Mouse (Mus musculus) 3134 (cell line): ENCODE data around the gene Nat8l.
A peak's percentile ranks its signal among the peaks of the same experiment; 100 is the strongest.

Source experiments
- DNase-seq: peaks from one replicate; pipeline ENCODE4 v3.0.0-alpha.2; 2011; ENCODE audit warnings: low spot score; ENCODE audit not compliant: insufficient read length; ENCODE audit errors: extremely low read depth

Gene Nat8l

DNA sequence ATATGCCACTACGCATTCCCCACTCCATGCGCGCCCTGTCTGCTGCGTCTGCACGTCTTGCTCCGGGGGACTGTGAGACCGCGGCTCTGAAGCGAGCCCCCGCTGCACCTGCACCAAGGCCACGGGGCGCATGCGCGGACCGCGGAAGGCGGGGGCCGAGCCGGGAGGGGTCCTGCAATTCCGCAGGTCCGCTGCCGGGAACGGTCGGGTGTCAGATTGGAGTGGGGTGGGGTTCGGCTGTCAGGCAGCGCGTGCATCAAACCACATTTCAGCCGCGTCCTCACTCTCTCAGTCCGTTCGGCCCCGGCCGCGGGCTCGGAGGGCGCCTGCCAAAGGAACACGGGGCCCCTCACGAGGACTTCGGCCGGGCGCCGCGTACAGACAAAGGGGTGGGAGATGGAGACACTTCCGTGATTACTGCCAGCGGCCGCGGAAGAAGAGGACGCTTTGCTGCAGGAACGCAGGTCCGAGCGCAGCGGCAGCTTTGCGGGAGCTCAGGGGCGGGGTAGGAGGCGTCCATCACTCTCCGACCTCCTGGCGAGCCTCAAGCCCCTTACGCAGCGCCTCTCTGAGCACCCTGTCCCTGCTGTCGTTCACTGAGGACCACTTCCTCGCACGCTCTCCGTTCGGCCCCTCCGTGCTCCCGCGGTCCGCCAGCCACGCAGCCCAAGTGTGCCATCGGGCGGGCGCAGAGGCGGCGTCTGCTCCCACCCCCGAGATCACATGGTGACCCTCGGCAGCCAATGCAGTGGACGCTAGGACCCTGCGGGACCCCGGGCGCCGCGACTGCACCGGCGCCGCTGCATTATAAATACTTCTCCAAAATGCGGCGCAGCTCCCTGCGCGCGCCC is at the start of gene Nat8l:
Gene Nat8l, plus strand, starts transcription at position 142 of the 851 bp plus-strand sequence.
- DNase-seq = no peak

DNA sequence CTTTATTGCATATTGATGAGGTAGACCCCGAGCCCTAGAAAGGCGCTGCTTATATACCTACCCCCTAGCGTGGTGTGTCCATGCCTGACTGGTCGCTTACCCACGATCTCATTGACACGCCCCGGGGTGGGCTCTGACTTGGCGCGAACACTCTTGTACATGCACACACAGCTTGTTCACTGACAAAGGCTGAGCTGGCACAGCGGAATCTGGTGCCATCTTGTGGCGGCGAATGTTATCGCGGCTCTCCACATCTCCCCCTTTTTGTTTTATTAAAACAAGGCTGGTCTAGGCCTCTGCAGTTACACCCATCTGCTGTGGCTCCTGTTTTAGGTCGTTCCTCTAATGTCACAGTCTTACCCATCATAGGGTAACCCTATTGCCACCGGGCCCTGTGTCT is 48.7 kb upstream of the Nat8l start:
- peak; percentile 23 for DNase-seq

DNA sequence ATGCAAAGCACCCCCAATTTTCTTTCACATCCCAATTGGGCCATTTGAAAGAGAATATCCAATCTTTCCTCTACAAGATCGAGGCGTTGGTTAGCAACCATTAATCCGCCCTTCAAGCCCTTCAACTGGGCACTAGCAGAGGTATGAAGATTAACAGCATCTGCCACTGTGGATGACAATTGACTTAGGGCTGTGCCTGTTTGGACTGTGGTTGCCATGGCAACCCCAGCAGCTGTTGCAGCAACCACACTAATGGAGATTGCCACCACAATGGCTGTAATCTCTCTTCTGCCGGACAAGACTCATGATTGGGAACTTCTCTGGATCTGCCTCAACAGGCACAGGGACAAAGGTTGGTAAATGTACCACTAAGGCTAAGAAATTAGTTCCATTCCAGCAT is 47.5 kb upstream of the Nat8l start:
- no peak for DNase-seq

DNA sequence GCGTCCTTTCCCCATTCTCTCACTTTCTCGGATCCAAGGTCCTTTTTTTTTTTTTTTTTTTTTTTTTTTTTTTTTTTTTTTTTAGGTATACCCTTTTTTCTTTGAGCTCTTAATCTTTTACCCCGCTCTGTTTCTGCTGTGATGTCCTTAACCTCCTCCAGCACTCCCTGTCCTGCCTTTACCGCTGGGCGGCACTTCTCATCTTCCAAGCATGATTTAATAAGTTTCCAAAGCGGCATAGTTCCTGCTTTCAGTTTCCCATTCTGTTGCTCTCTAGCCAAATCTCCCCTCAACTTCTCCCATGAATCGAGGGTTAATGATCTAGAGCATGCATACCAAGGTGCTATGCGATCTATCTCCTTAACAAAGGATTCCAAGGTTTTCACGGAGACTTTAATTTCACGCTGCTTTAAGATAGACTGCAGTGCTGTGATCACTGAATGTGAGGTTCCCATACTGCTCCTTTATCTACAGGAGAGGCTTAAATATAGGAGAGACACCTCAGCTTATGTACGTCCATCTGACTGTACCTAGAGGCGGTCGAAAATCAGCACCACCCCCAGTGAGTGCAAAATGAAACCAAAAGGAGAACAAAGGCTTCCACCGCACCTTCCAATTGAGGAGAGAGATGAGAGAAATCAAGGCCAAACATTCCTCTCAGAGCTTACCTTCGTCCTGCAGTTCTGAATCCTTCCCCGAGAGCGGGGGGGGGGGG is 42.2 kb upstream of the Nat8l start:
- no peak for DNase-seq

DNA sequence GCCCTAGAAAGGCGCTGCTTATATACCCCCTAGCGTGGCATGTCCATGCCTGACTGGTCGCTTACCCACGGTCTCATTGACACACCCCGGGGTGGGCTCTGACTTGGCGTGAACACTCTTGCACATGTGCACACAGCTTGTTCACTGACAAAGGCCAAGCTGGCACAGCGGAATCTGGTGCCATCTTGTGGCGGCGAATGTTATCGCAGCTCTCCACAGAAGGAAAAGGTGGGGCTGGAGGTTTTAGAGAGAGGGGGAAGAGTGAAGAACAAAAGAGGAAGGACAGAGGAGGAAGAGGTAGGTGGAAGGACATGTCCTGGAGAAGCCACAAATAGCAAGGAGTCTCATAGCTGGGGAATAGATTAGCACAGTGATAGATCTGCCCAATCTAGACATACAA is 41.4 kb upstream of the Nat8l start:
- peak; percentile 45 for DNase-seq

DNA sequence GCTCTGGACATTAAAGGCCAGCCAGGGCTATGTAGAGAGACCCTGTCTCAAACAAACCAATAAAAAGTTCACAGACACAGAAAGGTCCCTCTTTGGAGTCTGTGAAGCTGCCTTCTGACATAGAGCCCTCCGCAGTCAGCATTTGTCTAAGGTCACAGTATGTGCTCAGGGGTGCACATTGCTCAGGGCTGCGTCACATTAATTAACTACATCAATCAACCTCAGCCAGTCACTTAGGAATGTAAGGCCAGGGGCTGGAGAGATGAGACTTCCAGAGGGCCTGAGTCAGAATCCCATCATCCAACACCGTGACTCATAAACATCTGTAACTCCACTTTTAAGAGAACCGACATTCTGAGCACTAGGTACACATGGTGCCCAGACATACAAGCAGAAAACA is 39.9 kb upstream of the Nat8l start:
- peak; percentile 70 for DNase-seq

DNA sequence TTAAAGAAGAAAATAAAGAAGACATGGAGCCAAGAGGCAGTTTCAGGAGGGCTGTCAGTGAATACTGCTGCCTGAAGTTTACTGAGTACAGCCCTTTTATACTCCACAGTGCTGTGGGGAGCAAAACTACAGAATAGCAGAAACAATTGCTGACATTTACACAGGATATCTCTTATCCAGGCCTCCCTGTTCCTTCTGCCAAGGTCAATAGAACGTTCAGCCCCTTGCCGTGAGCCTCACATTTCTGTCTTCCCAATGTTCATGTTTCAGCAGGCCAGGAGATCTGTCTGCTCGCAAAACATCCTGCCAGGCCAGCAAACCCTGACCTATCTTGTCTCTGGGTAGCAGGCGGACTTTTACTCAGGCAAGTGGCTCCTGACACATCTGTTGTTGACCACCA is 36.4 kb upstream of the Nat8l start:
- DNase-seq = no peak

DNA sequence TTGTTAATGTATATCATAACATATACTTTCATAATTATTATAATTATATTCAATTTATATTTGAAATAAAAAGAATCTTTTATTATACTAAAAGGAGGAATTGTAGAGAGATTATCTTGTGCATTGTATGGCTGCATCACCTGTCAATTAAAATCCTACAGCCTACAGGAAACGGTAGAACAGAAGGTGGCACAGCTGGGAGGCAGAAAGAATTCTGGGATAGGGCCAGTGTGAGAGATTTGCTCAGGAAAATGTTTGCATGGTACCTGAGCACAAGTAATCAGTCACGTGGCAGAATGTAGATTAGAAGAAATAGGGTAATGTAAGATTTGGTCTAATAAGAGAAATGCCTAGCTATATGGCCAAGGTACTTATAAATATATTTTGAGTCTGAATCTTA is 21.0 kb upstream of the Nat8l start:
- no peak for DNase-seq

DNA sequence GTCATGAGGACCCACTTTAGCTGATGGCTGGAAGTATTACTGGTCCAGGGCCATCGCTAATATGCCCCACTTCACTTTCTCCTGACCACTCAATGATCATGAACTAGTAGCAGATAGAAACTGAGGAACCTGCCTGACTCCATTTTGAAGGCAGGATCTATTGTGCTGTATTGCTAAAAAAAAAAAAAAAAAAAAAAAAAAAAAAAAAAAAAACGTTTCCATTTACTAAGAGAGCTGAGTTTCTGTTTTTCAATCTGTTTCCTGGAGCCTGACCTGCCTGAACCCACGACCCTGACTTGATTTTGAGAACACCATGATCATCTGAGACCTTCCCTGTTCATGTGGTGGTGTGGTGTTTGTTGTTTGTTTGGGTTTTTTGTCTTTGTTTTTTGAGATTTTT is 19.5 kb upstream of the Nat8l start:
- DNase-seq = no peak

DNA sequence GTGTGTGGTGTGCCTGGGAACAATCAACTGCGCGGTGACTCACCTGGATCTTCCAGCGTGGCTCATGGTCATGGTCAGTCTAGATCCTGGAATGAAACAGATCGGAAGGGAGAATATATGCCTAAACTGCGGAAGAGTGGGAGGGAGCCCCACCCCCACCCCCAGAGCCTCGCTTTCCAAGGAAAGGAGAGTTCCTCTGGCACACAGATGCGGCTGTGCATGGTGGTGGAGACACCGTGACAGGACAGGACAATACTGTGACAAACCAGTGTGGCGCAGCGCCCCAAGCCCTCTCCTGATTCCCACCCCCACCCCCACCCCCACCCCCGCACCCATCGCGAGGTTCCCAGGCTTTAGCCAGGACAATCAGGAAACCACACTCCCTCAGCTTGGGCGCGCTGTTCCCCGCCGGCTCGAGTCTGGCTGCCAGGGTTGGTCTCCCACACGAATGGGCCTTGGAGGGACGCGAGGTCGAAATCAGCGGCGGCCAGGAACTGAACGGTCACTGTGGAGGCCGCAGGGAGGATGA is 13.0 kb upstream of the Nat8l start:
- DNase-seq = no peak

DNA sequence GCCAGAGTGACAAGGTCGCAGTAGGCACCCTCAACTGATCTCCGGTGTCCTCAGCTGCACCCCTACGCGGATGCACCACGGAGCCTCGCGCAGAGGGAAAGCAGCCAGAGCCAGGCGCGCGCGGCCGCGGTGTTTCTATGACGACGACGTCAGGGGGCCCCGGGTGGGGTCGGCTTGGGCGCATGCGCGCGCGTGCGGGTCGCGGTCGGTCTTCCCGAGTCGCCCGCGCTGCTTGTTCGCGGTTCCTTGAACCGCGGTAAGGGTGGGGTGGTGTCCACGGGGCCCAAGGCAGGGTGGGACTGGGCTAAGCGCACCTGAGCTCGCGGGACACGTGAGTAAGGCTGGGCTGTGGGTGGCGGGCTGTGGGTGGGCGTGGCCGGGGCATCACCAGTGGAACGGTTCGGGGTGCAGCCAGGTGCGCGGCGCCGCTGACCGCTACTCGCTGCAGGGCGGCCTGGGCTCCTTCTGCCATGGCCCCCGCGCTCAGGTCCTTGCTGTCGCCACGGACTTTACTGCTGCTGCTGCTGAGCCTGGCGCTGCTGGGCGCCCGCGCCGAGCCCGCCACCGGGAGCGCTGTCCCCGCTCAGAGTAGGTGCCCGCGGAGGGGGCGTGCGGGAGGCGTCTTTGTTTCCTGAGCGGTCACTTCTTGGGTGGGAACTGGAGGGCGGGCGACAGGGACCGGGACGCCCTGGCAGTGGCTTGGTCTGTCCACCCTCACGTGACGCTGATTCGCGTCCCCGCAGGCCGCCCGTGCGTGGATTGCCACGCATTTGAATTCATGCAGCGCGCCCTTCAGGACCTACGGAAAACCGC is 12.3 kb upstream of the Nat8l start, which contains the start of gene Gm1673:
Gene Gm1673, plus strand, starts transcription at position 125 of the 813 bp plus-strand sequence.
- DNase-seq = no peak

DNA sequence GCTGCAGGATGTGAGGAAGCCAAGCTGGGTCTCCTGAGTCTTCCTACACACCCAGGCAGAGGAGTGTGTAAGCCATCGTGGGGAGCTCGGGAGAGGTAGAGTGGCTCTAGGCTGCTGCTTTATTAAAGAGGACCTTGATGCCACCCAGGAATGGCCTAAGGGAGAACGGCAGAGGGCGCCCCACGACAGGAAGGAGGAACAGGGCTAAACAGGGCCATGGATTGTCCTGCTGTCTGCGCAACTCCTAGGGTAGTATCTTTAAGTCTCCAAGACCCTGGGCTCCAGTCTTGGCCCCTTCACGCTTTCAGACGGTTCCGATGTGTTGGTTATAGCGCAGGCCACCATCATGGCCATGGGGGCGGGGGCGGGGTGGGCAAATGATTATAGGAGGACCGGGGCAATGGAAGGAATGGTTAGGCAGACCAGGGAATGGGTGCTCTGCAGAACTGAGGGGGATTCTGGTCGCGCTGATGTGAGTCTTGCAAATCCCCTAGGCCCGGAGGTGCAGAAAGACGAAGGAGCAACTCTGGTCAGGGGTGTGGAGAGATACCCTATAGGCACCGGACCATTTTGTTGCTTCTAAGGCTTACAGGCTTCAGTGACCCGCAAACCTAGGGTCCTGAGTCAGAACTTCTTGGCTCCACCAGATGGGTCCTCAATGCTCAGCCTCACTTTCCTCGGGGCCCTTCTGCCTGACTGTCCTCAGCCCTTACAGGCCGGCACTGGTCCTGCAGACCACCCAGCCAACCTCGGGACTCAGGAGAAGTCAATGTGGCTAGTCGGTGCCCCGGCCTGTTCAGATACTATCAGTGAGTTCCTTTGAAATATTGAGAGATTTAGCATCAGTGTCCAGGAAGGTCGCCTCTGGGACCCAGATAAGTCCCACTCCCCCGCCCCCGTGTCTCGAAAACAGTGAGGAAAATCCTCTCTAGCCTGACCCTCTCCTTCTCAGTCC is 836 bp upstream of the Nat8l start:
- no peak for DNase-seq

DNA sequence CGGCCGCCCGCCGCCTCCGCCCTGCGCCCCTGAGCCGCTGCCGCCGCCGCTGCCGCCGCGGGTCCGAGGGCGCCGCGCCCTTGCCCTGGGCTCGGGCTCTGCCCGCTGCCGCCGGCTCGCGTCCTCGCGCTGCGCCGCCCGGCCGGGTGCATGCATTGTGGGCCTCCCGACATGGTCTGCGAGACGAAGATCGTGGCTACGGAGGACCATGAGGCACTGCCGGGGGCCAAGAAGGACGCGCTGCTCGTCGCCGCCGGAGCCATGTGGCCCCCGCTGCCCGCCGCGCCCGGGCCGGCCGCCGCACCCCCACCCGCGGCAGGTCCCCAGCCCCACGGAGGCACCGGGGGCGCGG is 886 bp downstream of the Nat8l start:
- DNase-seq = no peak

DNA sequence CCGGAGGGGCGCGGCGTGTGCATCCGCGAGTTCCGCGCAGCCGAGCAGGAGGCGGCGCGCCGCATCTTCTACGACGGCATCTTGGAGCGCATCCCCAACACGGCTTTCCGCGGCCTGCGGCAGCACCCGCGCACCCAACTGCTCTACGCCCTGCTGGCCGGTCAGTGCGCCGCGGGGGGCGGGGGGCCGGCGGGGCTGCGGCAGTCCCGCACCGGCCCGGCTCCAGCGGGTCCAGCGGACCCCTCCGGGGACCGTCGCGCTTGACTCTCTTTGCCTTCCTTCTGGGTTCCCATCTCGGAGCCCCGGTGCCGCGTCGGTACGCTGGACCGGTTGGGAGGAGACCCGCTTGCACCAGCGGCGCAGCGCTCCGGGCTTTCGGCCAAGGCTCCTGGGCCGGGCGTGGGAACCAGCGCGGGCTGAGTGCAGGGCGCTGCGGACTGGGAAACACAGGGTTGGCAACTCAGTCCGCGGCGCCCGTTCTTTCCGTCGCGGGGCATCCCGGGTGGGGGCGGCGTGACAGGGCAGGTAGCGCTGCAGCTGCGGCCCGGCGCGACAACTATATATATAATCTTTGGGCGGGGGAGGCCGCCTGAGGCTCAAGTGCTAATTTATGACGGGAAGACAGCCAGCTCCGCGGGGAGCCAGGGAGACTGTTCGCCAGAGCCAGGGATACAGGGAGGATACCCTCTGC is 1.4 kb downstream of the Nat8l start:
- DNase-seq = no peak

DNA sequence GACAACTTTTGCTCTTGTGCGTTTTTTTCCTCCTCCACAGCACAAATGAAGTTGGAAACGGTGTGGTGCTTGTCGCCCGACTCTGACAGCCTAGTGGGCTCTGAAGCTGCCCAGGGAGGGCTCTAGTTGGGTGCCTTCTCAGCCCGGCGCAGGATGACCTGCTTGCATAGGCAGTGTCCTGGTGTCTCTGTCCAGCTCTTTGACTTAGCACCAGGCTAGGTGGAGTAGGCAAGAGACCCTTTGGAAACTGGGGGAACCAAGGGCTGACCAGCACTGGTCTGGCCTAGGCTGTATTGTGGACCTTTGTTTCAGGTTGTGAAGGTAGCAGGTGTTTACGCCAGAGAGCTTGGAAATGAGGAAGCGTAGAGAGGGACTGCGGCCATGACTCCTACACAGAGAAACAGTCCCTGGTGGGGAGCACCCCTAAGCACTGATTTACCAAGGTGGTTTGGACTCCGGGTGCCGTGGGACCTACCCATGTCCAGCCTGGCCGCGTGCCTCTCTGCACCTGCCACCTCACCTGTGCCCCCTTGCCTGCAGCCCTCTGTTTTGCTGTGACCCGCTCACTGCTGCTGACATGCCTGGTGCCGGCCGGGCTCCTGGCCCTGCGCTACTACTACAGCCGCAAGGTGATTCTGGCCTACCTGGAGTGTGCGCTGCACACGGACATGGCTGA is 2.2 kb downstream of the Nat8l start:
- DNase-seq = no peak

DNA sequence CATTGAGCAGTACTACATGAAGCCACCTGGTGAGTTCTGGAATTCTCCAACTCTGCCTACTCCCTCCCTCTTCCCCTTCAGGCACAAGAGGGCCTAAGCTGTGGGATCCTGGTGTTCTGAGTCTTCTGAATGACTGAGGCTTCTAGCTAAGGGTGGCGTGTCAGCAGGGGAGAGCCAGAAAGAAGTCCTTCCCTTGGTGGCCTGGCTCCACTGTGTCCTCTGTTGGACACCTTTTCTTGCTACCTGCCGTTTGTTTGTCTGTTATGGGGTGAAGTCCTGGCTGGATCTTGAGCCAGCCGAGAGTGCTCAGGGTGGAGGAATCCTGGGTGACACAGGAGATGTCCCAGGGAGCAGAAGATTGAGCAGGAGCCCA is 2.7 kb downstream of the Nat8l start:
- no peak for DNase-seq

DNA sequence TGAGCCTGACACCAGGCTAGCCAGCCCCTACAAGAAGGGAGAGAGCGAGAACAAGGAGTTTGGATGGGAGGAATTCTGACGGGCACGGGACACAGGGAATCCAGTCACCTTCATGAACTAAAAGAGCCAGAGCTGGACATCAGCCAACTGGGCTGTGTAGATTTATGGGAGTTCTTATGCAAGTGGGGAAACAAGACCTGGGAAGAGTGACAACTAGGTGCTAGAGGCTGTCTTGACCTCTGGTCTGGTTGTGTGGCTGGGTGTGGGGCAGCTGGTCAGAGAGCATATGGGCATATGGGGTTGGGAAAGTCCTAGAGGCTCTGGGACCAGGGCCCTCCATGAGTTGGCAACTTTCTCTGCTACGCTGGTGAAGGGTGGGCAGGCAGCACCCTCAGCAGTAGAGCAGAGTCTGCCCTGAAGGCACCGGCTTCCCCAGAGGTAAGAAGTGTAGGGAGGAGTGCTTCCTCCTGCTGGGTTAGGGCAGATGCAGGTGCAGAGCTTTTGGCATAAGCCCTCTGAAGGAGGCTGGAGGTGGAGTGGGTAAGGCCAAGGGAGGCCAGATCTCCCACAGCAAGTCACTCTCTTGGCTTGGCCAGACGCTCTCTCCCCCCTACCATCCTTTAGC is 3.8 kb downstream of the Nat8l start:
- DNase-seq = no peak

DNA sequence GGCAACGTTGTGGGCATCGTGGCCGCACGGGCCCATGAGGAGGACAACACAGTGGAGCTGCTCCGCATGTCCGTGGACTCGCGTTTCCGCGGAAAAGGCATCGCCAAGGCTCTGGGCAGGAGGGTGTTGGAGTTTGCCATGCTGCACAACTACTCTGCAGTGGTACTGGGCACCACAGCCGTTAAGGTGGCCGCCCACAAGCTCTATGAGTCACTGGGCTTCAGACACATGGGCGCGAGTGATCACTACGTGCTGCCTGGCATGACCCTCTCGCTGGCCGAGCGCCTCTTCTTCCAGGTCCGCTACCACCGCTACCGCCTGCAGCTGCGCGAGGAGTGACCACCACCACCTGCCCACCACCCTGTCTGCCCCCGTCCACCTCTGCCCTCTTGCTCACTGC is 5.0 kb downstream of the Nat8l start:
- no peak for DNase-seq
